Mouse (Mus musculus) testis, adult 2 months (tissue): ENCODE results near the gene Foxd1. TPM values are rescaled to one million over a fixed set of nuclear protein-coding genes. Genes with fewer than 3 reads are reported as not detected.

Experiments
- H3K27ac ChIP-seq: fragments of 200-500 bp; 2 replicates; pipeline ENCODE4 v1.5.1; 2012; ENCODE audit warnings: low read depth, low read length; ENCODE audit not compliant: control insufficient read depth, insufficient read depth
- H3K27me3 ChIP-seq: fragments of 200-500 bp; 2 replicates; pipeline ENCODE4 v1.6.1; 2012; ENCODE audit warnings: mild to moderate bottlenecking, low read length, moderate library complexity; ENCODE audit not compliant: control insufficient read depth, insufficient read depth
- H3K36me3 ChIP-seq: fragments of 200-500 bp; 2 replicates; pipeline ENCODE4 v1.6.1; 2012; ENCODE audit warnings: mild to moderate bottlenecking, low read length; ENCODE audit not compliant: control insufficient read depth, insufficient read depth
- H3K4me1 ChIP-seq: fragments of 200-500 bp; 2 replicates; pipeline ENCODE4 v1.6.1; 2012; ENCODE audit warnings: low read length; ENCODE audit not compliant: control insufficient read depth, insufficient read depth
- H3K4me3 ChIP-seq: fragments of 200-500 bp; 2 replicates; pipeline ENCODE4 v1.5.1; 2012; ENCODE audit warnings: low read depth, mild to moderate bottlenecking, low read length, moderate library complexity, mixed read lengths; ENCODE audit not compliant: control insufficient read depth
- CTCF ChIP-seq: fragments of 200-500 bp; IDR thresholded peaks from 2 replicates; pipeline ENCODE4 v1.5.1; 2012; ENCODE audit warnings: low read depth, mild to moderate bottlenecking, inconsistent platforms, low read length, moderate library complexity; ENCODE audit not compliant: control insufficient read depth, insufficient read depth, insufficient replicate concordance
- POLR2A ChIP-seq: fragments of 200-500 bp; IDR thresholded peaks from 2 replicates; pipeline ENCODE4 v1.6.1; 2012; ENCODE audit warnings: low read depth, mild to moderate bottlenecking, inconsistent platforms, low read length, moderate library complexity; ENCODE audit not compliant: control insufficient read depth
- polyA plus RNA-seq: library from polyadenylated mRNA; depleted of rRNA; stranded (reverse); fragments of >200 nt; gene quantifications from 2 replicates; pipeline ENCODE4 v1.2.3, GENCODE M21; 2012

Gene Foxd1
- polyA plus RNA-seq, 1 experiment = not detected

GRCm38 (mm10) chr13:98332106-98332505 is 21.9 kb upstream of the Foxd1 start:
- no peaks in the 10 kb centered on the region for H3K4me1 ChIP-seq
- H3K4me3 ChIP-seq = no peak overlapping the region
- no peak overlapping the region for H3K27ac ChIP-seq
- H3K36me3 ChIP-seq = no peaks in the 10 kb centered on the region
- no peaks in the 10 kb centered on the region for H3K27me3 ChIP-seq
- no peak for TF ChIP-seq POLR2A
- TF ChIP-seq CTCF = no peak

- no peaks in the 10 kb centered on the region for H3K27me3 ChIP-seq
These were observed 17.8 kb upstream of the Foxd1 start for GRCm38 (mm10) chr13:98336205-98336604.

GRCm38 (mm10) chr13:98340506-98340905 is 13.5 kb upstream of the Foxd1 start:
- no peak for TF ChIP-seq CTCF
- no peak for TF ChIP-seq POLR2A
- Histone ChIP-seq H3K36me3 (no peaks in the 10 kb centered on the region), H3K4me1 (no peaks in the 10 kb centered on the region), H3K27me3 (no peaks in the 10 kb centered on the region), H3K27ac (no peak overlapping the region), H3K4me3 (no peak overlapping the region)

More at GRCm38 (mm10) chr13:98336205-98336604, 17.8 kb upstream of the Foxd1 start:
- TF ChIP-seq POLR2A (no peak), CTCF (no peak)
- no peaks in the 10 kb centered on the region for H3K4me1 ChIP-seq
- H3K27ac ChIP-seq = no peak overlapping the region
- H3K4me3 ChIP-seq = no peak overlapping the region
- H3K36me3 ChIP-seq = no peaks in the 10 kb centered on the region

- Histone ChIP-seq H3K4me1 (peaks cover 4% of the 10 kb centered on the region), H3K27ac (no peak overlapping the region), H3K36me3 (no peaks in the 10 kb centered on the region), H3K4me3 (no peak overlapping the region), H3K27me3 (peaks cover 5% of the 10 kb centered on the region; the same call in 1 of the 2 replicates)
- no peak for TF ChIP-seq CTCF
- no peak for TF ChIP-seq POLR2A
These were observed 4.6 kb upstream of the Foxd1 start for GRCm38 (mm10) chr13:98349491-98349890.

GRCm38 (mm10) chr13:98351527-98351926 is 2.5 kb upstream of the Foxd1 start:
- no peak for TF ChIP-seq POLR2A
- TF ChIP-seq CTCF = peak; percentile 42; the same call in 1 of the 2 replicates
- peaks cover 9% of the 10 kb centered on the region for H3K27me3 ChIP-seq

GRCm38 (mm10) chr13:98352381-98352975 is 1.6 kb upstream of the Foxd1 start:
- H3K27ac ChIP-seq = no peak overlapping the region
- TF ChIP-seq POLR2A (no peak), CTCF (no peak)
- H3K27me3 ChIP-seq = peaks cover 12% of the 10 kb centered on the region
- H3K4me1 ChIP-seq = peaks cover 18% of the 10 kb centered on the region
- H3K4me3 ChIP-seq = no peak overlapping the region
- no peaks in the 10 kb centered on the region for H3K36me3 ChIP-seq

More at GRCm38 (mm10) chr13:98351527-98351926, 2.5 kb upstream of the Foxd1 start:
- no peak overlapping the region for H3K27ac ChIP-seq
- peaks cover 18% of the 10 kb centered on the region for H3K4me1 ChIP-seq
- no peaks in the 10 kb centered on the region for H3K36me3 ChIP-seq
- H3K4me3 ChIP-seq = no peak overlapping the region

GRCm38 (mm10) chr13:98353709-98354089 is 343 bp upstream of the Foxd1 start:
- Histone ChIP-seq H3K4me3 (no peak overlapping the region; the same call in 1 of the 2 replicates), H3K36me3 (no peaks in the 10 kb centered on the region), H3K4me1 (peaks cover 18% of the 10 kb centered on the region), H3K27ac (no peak overlapping the region), H3K27me3 (peaks cover 12% of the 10 kb centered on the region)
- no peak for TF ChIP-seq POLR2A
- no peak for TF ChIP-seq CTCF
